ENCODE assay signal across 17 mouse cellular contexts in the genomic region with DNA sequence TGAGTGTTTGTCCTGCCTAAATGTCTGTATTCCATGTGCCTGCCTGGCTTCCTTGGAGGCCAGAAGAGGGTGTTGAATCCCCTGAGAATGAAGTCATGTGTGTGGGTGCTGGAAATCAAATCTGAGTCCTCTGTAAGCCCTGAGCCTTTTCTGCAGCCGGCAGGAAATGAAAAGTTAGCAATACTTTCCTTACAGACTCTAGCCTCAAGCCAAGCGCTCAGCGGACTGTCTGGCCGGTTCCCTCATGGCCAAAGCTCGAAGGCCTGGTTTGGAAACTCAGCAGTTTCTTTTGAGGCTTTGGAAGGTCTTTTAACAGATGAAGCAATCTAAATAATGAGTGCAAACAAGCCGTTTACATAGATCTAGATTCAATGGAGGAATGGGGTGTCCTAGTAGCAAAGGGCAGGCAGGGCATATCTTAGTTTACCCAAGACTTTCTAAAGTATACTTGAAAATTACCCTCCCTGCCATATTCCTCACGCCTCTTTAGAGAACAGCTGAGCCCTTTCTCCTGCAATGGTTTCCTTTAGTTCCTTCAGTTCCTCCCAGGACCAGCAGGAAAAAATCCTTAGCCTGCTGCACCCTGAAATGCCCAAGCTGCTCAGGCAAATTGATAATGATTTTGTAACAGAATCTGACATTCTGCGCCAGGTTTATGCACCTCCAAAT.
A peak's percentile ranks its signal among the peaks of the same experiment; 100 is the strongest.
DNase-seq lines count a peak whose midpoint lies in the region; ATAC-seq and TF ChIP-seq lines count a peak whose summit lies in the region.
"Had no signal": no experiment of that assay in that cellular context is flagged by ENCODE, and none has a peak within 500 bp of the region (broad histone marks: within the 10 kb centered on the region; RNA-seq: fewer than 3 reads in every experiment).

No protein-coding gene starts in this region.

- DNase-seq in heart, adult 11 months = peak; percentile 78
- no peak for DNase-seq in heart, postnatal 14 days
- peak; percentile 26 for DNase-seq in limb, embryonic 11.5 days (ENCODE audit: low spot score)
- peak; percentile 54 for DNase-seq in lung, embryonic 14.5 days
- DNase-seq in liver, postnatal 0 days = no peak
- DNase-seq: cerebellum, adult 2 months; kidney, adult 11 months; kidney, postnatal 14 days; left cerebral cortex, postnatal 4 days; liver, embryonic 13.5 days had no signal

- no peak overlapping the region; the same call in 1 of the 2 replicates for H3K27ac ChIP-seq in limb, embryonic 11.5 days (replicated peaks; ENCODE audit: low read depth, low read length)
- no peak overlapping the region for H3K27ac ChIP-seq in lung, embryonic 14.5 days (ENCODE audit: low read depth)
- H3K27ac ChIP-seq in stomach, embryonic 14.5 days (ENCODE audit: low read length) = no peak overlapping the region
- H3K27ac ChIP-seq in liver, postnatal 0 days (ENCODE audit: low read depth) = no peak overlapping the region
- H3K27ac ChIP-seq in intestine, embryonic 15.5 days = no peak overlapping the region
- H3K27ac ChIP-seq: forebrain, embryonic 13.5 days; hindbrain, embryonic 10.5 days; hindbrain, postnatal 0 days; liver, embryonic 13.5 days; midbrain, embryonic 12.5 days; neural tube, embryonic 12.5 days had no signal

- intact Hi-C loops in heart, postnatal 14 days (cut with DNase I) = no loop called here

- no peak overlapping the region for H3K4me2 ChIP-seq in limb, embryonic 11.5 days (ENCODE audit: low read depth, severe bottlenecking)
- no peak overlapping the region for H3K4me2 ChIP-seq in lung, embryonic 14.5 days
- H3K4me2 ChIP-seq in stomach, embryonic 14.5 days (replicated peaks; ENCODE audit: low read depth, low read length) = no peak overlapping the region
- no peak overlapping the region for H3K4me2 ChIP-seq in liver, postnatal 0 days (ENCODE audit: low read depth, low read length)
- no peak overlapping the region for H3K4me2 ChIP-seq in intestine, embryonic 15.5 days (replicated peaks)
- H3K4me2 ChIP-seq: forebrain, embryonic 13.5 days; liver, embryonic 13.5 days; midbrain, embryonic 12.5 days; neural tube, embryonic 12.5 days had no signal

- no peak overlapping the region for H3K9ac ChIP-seq in limb, embryonic 11.5 days (ENCODE audit: low read length)
- H3K9ac ChIP-seq in lung, embryonic 14.5 days = no peak overlapping the region
- no peak overlapping the region for H3K9ac ChIP-seq in stomach, embryonic 14.5 days (replicated peaks; ENCODE audit: low read depth, low read length)
- H3K9ac ChIP-seq in liver, postnatal 0 days (replicated peaks) = no peak overlapping the region
- no peak overlapping the region for H3K9ac ChIP-seq in intestine, embryonic 15.5 days
- H3K9ac ChIP-seq: forebrain, embryonic 13.5 days; liver, embryonic 13.5 days; midbrain, embryonic 12.5 days; neural tube, embryonic 12.5 days had no signal

- H3K4me1 ChIP-seq in limb, embryonic 11.5 days (ENCODE audit: control insufficient read depth, insufficient read depth, low read length) = peaks cover 11% of the 10 kb centered on the region
- peaks cover 5% of the 10 kb centered on the region for H3K4me1 ChIP-seq in lung, embryonic 14.5 days (ENCODE audit: insufficient read depth)
- H3K4me1 ChIP-seq in stomach, embryonic 14.5 days (ENCODE audit: control insufficient read depth, insufficient read depth, low read length) = peaks cover 13% of the 10 kb centered on the region; the same call in 1 of the 2 replicates
- H3K4me1 ChIP-seq in liver, postnatal 0 days (ENCODE audit: insufficient read depth) = no peaks in the 10 kb centered on the region
- H3K4me1 ChIP-seq in intestine, embryonic 15.5 days (replicated peaks) = 0 out of 2 replicates have a peak, but pooled peaks cover 4% of the 10 kb centered on the region
- H3K4me1 ChIP-seq: liver, embryonic 13.5 days had no signal

- no peaks in the 10 kb centered on the region for H3K9me3 ChIP-seq in limb, embryonic 11.5 days (ENCODE audit: control insufficient read depth, low read length)
- H3K9me3 ChIP-seq in lung, embryonic 14.5 days (ENCODE audit: low read depth, low read length) = no peaks in the 10 kb centered on the region
- no peaks in the 10 kb centered on the region for H3K9me3 ChIP-seq in stomach, embryonic 14.5 days (ENCODE audit: control insufficient read depth, low read depth, low read length)
- H3K9me3 ChIP-seq in liver, postnatal 0 days (ENCODE audit: low read length) = no peaks in the 10 kb centered on the region
- no peaks in the 10 kb centered on the region for H3K9me3 ChIP-seq in intestine, embryonic 15.5 days
- H3K9me3 ChIP-seq: forebrain, embryonic 13.5 days; hindbrain, embryonic 10.5 days; liver, embryonic 13.5 days; midbrain, embryonic 12.5 days; neural tube, embryonic 12.5 days had no signal

- no peak overlapping the region for H3K4me3 ChIP-seq in limb, embryonic 11.5 days (ENCODE audit: low read depth, low read length)
- no peak overlapping the region for H3K4me3 ChIP-seq in lung, embryonic 14.5 days (ENCODE audit: low read depth, low read length)
- no peak overlapping the region for H3K4me3 ChIP-seq in stomach, embryonic 14.5 days (ENCODE audit: low read depth, low read length)
- no peak overlapping the region for H3K4me3 ChIP-seq in liver, postnatal 0 days (ENCODE audit: low read depth, low read length)
- no peak overlapping the region for H3K4me3 ChIP-seq in intestine, embryonic 15.5 days (replicated peaks)
- H3K4me3 ChIP-seq: forebrain, embryonic 13.5 days; hindbrain, embryonic 10.5 days; liver, embryonic 13.5 days; midbrain, embryonic 12.5 days; neural tube, embryonic 12.5 days had no signal

- no peaks in the 10 kb centered on the region for H3K27me3 ChIP-seq in limb, embryonic 11.5 days (ENCODE audit: control insufficient read depth, insufficient read depth, low read length)
- no peaks in the 10 kb centered on the region for H3K27me3 ChIP-seq in lung, embryonic 14.5 days (ENCODE audit: insufficient read depth, low read length)
- H3K27me3 ChIP-seq in stomach, embryonic 14.5 days (ENCODE audit: control insufficient read depth, insufficient read depth, low read length) = no peaks in the 10 kb centered on the region
- H3K27me3 ChIP-seq in liver, postnatal 0 days (ENCODE audit: insufficient read depth, low read length) = no peaks in the 10 kb centered on the region
- H3K27me3 ChIP-seq in intestine, embryonic 15.5 days (replicated peaks) = no peaks in the 10 kb centered on the region
- H3K27me3 ChIP-seq: forebrain, embryonic 13.5 days; liver, embryonic 13.5 days; midbrain, embryonic 12.5 days; neural tube, embryonic 12.5 days had no signal

- ATAC-seq in limb, embryonic 11.5 days (ENCODE audit: insufficient number of reproducible peaks, low FRiP score, low TSS enrichment, low read depth) = no peak
- ATAC-seq in lung, embryonic 14.5 days (ENCODE audit: insufficient read depth) = peak; percentile 60
- 0 out of 2 replicates have a peak, but pooled peaks have one; percentile 42 for ATAC-seq in stomach, embryonic 14.5 days (ENCODE audit: insufficient number of reproducible peaks, insufficient read depth, low FRiP score, low read depth)
- ATAC-seq in liver, postnatal 0 days = no peak
- ATAC-seq in intestine, embryonic 15.5 days = no peak
- ATAC-seq: forebrain, embryonic 13.5 days; hindbrain, postnatal 0 days had no signal

- no peaks in the 10 kb centered on the region for H3K36me3 ChIP-seq in limb, embryonic 11.5 days (ENCODE audit: control insufficient read depth, insufficient read depth, low read length)
- no peaks in the 10 kb centered on the region for H3K36me3 ChIP-seq in lung, embryonic 14.5 days (ENCODE audit: insufficient read depth)
- no peaks in the 10 kb centered on the region for H3K36me3 ChIP-seq in stomach, embryonic 14.5 days (ENCODE audit: control insufficient read depth, insufficient read depth, low read length)
- H3K36me3 ChIP-seq in liver, postnatal 0 days (replicated peaks; ENCODE audit: insufficient read depth, low read length) = no peaks in the 10 kb centered on the region
- no peaks in the 10 kb centered on the region for H3K36me3 ChIP-seq in intestine, embryonic 15.5 days
- H3K36me3 ChIP-seq: hindbrain, embryonic 10.5 days; liver, embryonic 13.5 days; midbrain, embryonic 12.5 days; neural tube, embryonic 12.5 days had no signal

- 51% methylated on average over 8 of the region's 8 CpGs for WGBS in limb, embryonic 11.5 days
- 34% methylated on average over 8 of the region's 8 CpGs for WGBS in lung, embryonic 14.5 days
- WGBS in stomach, embryonic 14.5 days = 36% methylated on average over 8 of the region's 8 CpGs
- WGBS in liver, postnatal 0 days (ENCODE audit: insufficient replicate concordance) = 56% methylated on average over 8 of the region's 8 CpGs
- WGBS in intestine, embryonic 15.5 days = 42% methylated on average over 8 of the region's 8 CpGs

- no peak for TF ChIP-seq EP300 in liver, postnatal 0 days (IDR thresholded peaks at IDR 0.05; ENCODE audit: low read depth)

- TF ChIP-seq CTCF in lung, embryonic 14.5 days (IDR thresholded peaks at IDR 0.05; ENCODE audit: low read depth) = 0 out of 2 replicates have a peak, but pooled peaks have one; percentile 1
- no peak for TF ChIP-seq CTCF in liver, postnatal 0 days (IDR thresholded peaks at IDR 0.05; ENCODE audit: low read depth)

Comparison
In these comparisons a context has a peak if more than half of its experiments do, and no peak if none do; other contexts are left out.
1. DNase-seq: peak in heart, adult 11 months (single experiment), limb, embryonic 11.5 days (single experiment) and lung, embryonic 14.5 days (single experiment); none in heart, postnatal 14 days (0 of 2) and liver, postnatal 0 days (single experiment).
2. ATAC-seq: peak in lung, embryonic 14.5 days (single experiment) and stomach, embryonic 14.5 days (single experiment); none in limb, embryonic 11.5 days (single experiment), liver, postnatal 0 days (single experiment) and intestine, embryonic 15.5 days (single experiment).